Mouse (Mus musculus) induced T-regulatory cell, adult 2 months (primary cell): ENCODE results near the gene Atp8b4.
A peak's percentile ranks its signal among the peaks of the same experiment; 100 is the strongest.

ENCODE experiments used
- DNase-seq: peaks from one replicate; pipeline ENCODE4 v3.0.0-alpha.2; 2012; ENCODE audit warnings: low read depth

The Atp8b4 gene

DNA sequence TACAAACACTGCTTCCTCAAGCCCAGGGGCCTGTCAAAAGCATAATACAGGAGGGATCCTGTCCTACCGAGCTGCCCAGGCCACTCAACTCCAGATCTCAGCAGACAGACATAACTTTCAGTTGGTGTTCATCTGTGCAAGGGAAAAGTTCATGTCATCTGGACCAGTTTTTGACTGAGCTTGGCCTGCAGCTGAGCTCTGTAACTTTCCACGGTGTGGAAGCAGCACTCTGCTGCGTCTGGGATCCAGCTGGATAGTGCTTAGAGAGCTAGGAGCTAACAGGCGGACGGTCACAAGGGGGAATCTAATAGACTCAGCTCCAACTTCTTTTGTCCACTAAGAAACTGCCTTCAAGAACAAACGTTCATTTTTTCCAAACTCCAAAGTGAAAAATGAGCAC lies 139.8 kb downstream of the Atp8b4 start:
- no peak for DNase-seq

DNA sequence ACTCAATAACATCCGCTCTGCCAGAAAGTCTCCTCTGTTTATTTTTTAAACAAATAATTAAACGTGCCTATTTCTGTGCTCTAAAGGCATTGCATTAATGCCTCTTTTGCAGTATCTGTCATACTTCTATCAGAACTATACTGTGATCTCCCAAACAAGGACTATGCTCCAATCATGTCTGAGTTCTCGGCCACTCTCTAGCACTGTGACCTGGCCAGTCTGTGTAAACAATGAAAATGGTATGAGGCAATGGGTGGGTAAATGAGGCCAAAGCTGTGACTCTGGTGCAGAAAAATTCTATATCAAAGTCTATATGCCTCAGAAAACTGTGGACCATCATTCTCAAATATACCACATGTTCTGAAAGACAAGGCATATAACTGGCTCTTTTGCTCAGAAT lies 140.5 kb downstream of the Atp8b4 start:
- no peak for DNase-seq

DNA sequence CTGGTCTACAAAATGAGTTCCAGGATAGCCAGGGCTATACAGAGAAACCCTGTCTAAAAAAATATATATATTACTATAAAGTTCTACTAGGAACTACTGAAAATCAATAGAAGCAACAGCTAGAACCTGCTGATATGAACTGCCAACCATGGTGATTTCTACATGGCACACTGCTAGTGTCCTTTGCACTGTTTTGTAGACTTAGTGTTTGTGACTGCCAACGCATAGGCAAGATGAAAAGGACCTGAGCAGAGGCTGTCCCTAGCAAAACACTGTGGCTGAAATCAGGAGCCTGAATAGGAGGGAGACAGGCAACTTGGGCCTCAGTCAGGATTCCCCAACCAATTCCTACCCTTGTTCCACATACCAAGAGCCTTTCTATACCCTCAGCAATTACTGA lies 141.2 kb downstream of the Atp8b4 start:
- DNase-seq = no peak

DNA sequence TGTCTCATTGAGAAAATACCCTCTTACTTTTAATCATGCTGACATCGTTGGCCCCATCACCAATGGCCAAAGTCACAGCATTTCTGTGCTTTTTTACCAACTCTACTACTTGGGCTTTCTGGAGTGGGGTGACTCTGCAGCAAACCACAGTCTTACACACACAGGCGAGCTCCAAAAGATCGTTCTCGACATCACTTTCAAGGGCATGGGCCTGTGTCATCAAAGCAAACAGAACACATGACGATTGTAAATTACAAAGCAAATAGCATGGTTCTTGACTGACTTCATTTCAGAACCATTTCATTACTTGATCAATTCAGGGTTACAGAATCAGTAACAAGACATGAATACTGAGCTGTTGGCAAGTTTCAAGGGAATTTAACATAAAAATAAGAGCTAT lies 141.7 kb downstream of the Atp8b4 start:
- DNase-seq = no peak

DNA sequence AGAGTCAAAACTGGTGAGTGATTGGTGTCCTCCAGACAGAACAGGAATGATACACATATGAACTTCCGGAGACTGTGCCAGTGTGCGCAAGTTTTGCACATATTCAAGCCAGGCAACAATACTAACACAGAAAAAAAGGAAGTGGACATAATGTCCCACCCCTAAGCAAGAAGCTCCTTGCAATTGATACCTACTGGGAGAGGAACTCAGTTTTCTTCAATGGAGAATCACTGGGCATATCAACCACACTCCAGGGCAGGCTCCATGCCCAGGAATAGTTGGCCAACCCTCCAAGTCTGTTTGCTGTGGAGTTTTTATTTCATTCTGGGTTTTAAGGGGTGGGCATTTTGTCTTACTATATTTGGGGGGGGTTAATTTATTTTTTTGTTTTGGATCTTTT lies 145.2 kb downstream of the Atp8b4 start:
- DNase-seq = no peak

DNA sequence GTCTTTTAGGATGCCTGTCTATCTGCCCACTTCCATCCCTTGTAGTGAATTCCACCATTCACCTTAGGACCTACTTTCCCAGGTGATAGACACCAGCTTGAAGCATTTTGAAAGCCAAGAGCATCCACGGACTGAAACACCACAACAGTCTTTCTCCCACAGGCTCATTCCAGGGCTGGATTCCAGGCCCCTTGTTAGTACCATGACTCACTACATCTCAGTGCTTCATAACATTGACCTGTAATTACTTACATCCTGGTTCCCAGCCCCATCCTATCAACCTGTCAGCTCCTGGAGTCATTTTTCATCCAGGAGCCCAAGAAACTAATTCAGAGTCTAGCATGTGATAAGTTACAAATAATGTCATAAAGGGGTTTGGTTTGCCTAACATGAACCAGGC lies 148.7 kb downstream of the Atp8b4 start:
- DNase-seq = no peak

DNA sequence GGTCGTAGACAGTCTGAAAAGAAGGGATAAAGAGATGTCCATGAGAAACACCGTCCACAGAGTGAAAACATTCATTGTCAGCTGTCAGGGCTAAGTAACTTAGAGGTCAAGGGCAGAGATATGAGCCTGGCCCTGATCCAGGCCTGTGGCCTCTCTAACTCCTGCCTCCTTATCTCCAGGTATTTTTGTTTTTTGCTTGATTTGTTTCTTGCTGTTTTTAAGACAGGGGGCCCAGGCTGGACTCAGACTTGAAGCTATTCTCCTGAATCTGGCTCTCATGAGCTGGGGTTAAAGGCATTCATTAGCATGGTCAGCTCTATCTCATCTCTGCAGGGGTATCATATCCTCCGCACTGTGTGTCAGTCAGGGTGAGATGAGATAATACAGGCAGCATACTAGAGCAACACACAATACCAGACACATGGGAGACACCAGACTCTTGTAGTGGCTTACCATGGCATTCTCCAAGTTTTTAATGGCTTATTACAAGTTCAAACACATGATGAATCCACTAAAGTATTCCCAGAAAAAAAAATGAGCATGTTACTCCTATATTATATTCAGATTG lies 157.4 kb downstream of the Atp8b4 start:
- DNase-seq = no peak

DNA sequence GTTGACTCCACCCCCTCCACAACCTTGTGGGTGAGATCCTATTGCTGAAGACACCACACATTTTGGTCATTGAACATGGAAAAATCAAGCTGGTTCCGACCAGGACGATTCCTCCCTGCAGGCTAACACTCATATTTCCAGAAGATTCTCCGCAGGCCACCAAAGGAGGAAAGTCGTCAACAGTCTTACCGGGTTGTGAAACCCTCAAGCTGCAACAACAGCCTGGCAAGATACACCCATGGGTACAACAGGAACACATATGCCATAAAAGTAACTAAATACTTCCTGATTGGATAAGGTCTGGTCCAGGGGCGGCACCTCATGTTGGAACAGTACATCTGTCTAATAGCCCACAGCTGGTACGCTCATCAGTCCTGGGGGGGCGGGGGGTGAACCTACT lies 159.0 kb downstream of the Atp8b4 start:
- no peak for DNase-seq

DNA sequence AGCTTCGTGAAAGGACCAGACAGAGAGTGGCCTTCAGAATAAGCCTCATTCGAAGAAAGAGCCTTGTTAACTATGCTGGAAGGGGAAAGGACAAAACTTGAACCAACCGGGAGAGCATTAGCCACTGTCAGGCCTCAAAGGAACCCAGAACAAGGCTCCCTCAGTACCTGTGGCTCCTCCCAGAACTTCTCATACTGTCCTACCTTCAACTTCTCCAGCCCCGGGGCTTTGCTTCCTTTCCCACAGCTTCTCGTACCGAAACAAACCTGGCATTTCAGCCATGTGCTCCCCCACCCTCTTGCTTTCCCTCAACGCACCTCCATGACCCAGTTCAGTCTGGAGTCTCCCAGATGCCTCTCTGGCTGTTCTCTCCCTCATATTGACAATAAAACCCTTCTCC lies 160.3 kb downstream of the Atp8b4 start:
- DNase-seq = no peak

DNA sequence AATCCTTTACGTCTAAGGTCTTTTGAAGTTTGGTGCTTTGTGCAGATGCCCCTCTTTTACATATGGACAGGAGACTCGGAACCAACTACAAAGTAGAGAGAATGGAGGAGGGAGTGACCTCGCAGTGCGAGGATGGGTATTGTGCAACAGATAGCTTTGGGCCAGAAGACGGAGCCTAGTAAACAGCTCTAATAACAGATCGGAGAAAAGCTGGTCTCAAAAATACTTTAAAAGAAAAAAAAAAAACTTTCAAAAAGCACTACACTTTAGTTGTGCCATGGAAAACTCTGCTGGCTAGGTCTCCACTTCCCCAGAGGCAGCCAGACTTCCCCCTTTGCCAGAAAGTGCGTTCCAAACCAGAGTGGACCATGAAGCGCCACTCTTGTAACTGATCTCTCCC lies 161.0 kb downstream of the Atp8b4 start:
- DNase-seq = no peak

DNA sequence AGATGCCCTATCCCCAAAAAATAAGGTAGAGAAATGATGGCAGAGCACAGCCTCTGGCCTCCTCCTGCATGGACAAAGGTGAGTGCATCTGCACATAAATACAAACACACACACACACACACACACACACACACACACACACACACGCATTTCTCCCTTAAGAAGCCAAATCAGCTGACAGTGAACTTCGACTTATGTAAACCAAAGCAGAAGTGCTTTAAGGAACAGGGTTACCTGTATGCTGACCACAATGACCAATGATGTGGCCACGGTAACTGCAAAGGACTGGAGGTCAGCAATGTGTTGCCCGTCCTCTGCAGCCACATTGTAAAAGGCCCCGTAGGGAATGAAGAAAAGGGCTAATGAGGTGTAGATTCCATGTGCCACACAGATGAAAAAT lies 163.3 kb downstream of the Atp8b4 start:
- no peak for DNase-seq

DNA sequence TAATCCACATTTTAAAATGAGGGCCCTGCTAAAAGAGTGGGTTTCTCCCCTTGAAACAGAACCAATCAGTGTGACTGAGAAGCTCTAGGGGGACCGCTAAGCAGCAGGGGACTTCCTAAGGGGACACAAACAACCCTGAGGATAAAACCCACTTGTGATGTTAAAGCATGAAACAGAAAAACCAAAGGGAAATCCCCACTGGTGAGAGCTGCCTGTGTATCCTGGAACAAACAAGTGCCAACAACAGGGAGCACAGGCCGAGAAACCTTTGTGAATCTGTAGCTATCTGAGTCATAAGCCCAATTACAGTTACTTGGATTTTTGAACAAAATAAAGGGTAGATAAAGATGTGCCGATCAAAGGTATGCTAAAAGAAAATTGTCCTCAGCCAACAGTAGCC lies 168.7 kb downstream of the Atp8b4 start:
- peak; percentile 40 for DNase-seq

DNA sequence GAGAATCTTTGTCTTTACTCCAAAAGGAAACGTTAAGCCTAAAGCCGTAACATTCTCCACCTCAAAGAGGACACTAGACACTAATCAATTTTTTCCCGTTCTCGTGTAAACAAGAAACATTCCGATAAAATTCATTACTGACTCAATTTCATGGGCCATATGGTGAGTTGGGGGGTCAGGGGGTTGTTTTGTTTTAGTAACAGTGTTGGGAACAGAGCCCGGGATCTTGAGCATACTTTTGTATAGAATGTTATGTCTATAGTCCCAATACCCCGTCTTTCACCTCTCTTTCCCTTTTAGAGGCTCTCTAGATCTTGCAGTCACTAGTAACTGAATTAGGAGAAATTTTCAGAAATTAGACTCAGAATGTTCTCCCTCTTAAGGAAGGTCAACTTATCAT lies 177.3 kb downstream of the Atp8b4 start:
- DNase-seq = no peak

DNA sequence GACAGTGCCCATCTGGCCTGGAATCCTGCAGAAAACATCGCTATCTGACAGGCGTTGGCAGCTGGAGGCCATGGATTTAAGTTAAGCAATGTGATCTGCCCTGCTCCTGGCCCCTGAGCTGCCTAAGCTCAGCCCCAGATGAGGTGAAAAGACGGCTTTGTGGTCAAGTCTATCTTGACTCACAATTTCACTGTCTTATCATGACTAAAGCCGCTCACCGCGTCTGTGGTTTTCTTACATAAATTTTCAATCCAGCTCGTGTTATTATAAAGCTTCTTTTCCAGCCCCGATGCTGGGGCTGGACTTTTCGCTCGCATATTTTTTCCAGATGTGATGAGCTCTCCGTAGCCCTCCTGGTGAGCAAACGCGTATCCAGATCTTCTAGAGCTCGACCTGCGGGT lies 177.8 kb downstream of the Atp8b4 start:
- DNase-seq = no peak

DNA sequence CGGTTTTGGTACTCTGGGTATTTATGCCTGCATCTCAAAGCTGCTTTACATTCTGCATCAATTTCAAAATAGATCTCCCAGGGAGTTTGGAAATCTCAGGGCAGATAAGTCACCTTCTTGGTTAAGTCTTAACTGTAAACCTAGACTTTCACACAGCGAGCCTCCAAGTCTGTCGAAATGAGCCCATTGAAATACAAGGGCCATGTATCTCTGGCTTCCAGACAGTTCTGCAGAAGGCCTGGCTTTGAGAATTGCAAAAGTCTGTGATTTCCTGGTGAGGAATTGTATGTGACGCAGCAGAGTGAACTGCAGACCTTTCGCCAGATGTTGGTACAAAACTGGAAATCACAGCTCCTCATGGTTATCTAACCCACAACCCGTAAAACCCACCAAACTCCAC lies 182.4 kb downstream of the Atp8b4 start:
- DNase-seq = no peak

DNA sequence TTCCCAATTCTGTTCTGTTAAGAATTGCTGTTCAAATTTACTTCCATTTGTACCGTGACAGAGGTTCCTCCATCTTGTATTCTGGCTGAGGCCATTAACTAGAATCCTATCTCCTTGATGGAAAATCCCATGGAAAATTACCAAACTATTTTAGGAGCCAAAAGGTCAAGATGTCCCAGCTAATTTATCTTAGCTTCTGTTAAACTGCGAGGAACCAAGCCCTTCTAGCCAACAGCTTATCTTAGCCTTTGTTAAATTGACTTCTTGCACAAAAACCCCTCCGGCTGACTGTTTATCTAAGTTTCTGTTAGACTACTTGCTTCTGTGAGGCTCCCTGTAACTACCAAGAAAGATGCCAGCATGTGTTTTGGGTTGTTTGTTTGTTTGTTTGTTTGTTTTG lies 183.5 kb downstream of the Atp8b4 start:
- DNase-seq = no peak

DNA sequence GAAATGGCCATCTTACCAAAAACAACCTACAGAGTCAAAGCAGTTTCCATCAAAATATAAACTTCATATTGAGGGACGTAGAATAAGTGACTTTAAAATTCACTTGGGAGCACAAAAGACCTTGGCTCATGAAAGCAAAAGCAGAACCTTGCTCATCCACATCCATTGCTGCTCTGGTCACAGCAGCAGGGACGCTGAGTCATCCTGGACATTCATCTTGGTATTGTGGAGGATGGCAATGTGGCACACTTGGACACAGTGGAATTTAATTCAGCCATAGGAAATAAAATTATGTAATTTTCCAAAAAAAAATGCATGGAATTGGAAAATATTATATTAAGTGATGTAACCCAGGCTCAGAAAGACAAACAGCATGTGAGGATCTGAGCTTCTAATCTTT lies 184.1 kb downstream of the Atp8b4 start:
- DNase-seq = no peak

DNA sequence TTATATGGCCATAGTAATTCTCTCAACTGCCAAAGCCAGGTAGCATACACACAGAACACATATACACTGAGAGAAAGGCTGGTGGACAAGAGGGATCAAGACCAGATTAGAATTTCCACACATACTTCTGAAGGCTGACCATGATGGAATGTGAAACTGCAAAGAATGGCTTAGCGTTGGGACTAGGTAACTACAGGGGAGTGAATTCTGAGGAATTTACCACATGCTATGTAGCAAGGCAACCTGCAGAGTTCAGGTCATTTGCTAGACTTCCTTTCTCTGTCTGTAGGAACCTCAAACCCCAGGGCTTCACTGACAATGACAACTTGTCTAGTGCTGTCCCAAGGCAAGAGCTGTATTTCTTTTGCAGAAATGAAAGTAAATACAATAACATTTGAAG lies 189.4 kb downstream of the Atp8b4 start:
- DNase-seq = peak; percentile 16

DNA sequence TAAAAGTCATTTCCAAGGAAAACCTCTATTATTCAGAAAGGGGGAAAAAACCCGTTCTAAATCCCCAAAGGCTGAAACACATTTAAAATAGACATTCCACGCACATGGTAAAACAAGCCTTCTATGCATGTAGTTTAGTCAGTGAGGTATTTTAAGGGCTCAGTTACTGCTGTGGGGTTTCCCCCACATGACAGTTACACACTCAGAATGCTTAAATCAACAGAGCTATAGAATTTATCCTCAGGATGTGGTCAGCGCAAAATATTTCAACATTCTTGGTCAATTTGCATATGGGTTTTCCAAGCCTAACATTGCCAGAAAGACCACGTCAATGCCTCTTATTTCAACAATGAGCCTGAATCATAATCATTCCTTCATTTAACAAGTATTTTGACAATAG lies 190.5 kb downstream of the Atp8b4 start:
- DNase-seq = peak; percentile 71

DNA sequence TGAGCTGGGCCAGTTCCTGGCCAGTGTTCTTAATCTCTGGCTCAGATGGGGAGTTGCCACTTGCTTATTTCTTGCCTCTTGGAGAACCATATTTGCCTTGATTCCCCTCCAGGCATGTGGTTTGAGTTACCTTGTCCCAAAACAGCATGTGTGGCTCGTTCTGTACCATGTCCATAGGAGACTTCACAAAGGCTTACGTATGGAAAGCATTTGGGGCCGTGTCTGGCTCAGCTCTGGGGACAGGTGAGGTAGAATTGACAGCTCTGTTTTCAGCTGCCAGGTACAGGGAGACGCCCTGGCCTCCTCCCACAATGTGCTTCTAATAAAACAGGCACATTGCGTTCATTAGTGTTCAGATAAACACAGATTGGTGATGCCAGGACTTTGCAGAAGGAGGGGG lies 195.9 kb downstream of the Atp8b4 start:
- no peak for DNase-seq

DNA sequence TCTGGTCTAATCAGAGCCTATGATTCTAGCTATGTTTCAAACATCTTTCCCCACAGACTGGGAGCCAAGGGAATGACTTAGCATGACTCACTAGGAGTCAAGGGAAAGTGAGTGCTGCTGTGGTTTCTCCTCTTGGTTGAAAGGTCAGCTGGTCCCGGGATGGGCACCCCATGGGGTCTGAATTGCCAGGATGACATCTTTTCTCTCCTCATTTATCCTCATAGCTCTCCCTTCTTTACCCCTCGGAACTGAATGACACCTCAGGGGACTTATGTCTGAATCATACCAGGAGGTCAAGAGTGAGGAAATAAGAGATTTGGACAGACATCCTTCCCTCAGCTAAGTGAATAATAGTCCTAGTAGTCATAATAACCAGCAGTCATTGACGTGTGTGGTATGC lies 197.2 kb downstream of the Atp8b4 start:
- no peak for DNase-seq

DNA sequence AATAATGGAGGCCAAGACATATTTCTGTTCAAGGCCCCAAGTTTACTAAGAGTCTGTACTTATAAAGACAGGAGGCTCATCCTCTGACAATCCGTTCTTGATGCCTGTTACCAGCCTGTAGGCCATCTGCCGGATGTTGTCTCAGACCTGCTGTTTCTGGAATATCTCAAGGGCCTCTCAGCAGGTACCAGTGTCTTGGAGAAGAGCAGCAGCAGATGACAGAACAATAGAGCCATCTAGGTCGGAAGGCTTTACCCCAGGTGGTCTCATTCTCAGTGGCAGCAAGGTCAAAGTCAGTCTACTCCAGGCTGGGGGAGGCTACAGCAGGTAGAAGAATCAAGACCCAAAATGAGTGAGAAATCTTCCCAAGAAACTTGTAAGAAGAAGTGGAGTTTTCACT lies 198.1 kb downstream of the Atp8b4 start:
- DNase-seq = no peak

DNA sequence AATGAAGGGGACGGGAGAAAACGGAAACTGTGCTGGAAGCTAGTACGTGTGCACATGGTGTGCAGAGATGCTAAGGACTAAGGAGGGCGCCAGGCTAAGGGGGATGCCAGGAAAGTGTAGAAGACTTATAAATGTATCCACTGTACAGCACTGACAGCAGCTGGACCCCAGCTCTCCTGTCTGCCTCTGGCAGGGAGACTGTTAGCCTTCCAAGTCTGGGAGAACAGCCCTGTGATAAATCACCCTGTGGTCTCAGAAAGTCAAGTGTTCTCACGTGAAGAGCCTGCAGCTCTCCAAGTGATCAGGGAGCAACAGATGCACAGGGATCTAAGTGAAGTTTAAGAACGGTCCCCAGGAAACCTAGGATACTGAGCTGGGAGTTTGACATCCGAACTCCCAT lies 209.8 kb downstream of the Atp8b4 start:
- DNase-seq = no peak

DNA sequence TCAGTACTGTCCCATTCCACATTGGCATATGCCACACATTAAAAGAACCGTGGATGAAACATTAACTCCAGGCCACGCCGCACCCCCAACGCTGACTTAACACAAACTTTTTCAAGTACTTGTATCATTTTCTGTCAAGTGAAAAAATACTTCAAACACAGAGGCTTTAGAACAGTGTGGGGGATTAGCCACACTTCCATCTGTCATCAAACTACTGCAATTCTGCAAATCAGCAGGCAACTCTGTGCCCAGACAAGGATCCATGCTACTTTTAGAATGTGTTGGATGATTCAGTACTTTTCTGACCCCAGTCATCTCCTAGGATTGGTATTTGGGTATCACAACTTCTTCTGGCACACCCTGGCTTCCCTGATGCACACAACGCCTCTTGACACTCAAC lies 212.5 kb downstream of the Atp8b4 start:
- DNase-seq = no peak

DNA sequence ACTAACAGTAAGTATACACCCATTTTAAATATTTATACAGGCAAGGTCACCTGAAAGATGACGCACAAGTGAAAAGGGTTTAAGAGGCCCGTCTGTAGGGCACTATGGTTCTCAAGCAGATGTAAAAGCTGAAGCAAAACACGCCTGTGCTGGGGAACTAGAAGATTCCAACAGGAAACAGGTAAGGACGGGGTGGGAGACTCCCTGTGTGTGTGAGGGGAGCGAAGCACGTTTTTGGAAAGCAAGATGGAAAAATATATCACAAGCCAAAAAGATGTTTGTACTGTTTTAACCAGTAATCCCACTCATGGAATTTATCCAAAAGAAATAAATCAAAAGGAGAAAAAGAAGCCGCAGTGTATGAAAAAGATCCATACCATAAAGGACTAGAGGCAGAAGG lies 214.1 kb downstream of the Atp8b4 start:
- no peak for DNase-seq
